Mouse (Mus musculus) liver, postnatal 0 days (tissue): ENCODE measurements around the gene Hoxd1.

Experiments used
- CTCF ChIP-seq: sonication (generic); IDR thresholded peaks from 2 replicates; pipeline ENCODE4 v1.5.1; 2016; ENCODE audit warnings: antibody characterized with exemption, low read depth
- EP300 ChIP-seq: IDR thresholded peaks from 2 replicates; pipeline ENCODE4 v1.6.1; 2016; ENCODE audit warnings: antibody characterized with exemption, low read depth, mild to moderate bottlenecking

GRCm38 (mm10) chr2:74730331-74730730 lies 32.4 kb upstream of the Hoxd1 start:
- no peak for TF ChIP-seq CTCF
- TF ChIP-seq EP300, result no peak
